Mouse (Mus musculus) lung, postnatal 0 days (tissue): Measurements from ENCODE around the gene Bmi1.

Source experiments
- CTCF ChIP-seq: IDR thresholded peaks from 2 replicates; pipeline ENCODE4 v1.5.1; 2016; ENCODE audit warnings: antibody characterized with exemption, mild to moderate bottlenecking
- EP300 ChIP-seq: IDR thresholded peaks from 2 replicates; pipeline ENCODE4 v1.6.1; 2016; ENCODE audit warnings: antibody characterized with exemption, mild to moderate bottlenecking, control low read depth

- TF ChIP-seq CTCF = no peak
- no peak for TF ChIP-seq EP300
These were observed 7.2 kb downstream of the Bmi1 start for GRCm38 (mm10) chr2:18684062-18684461.
